Mouse (Mus musculus) CH12.LX (cell line): ENCODE measurements around the gene Usp36.

Source experiments
- CHD2 ChIP-seq: IDR thresholded peaks from 2 replicates; pipeline ENCODE4 v1.6.1; 2011; ENCODE audit warnings: low read length, improper control_type of control experiment
- CTCF ChIP-seq, 2 experiments: IDR thresholded peaks in 1 of 2; conservative IDR thresholded peaks in 1 of 2; 2 replicates each; pipeline ENCODE4 v1.5.1; 2011 to 2012; ENCODE audit warnings: low read depth in 2 of 2, low read length in 2 of 2, improper control_type of control experiment in 1 of 2, inconsistent platforms in 1 of 2, mild to moderate bottlenecking in 1 of 2, moderate library complexity in 1 of 2
- SMC3 ChIP-seq: IDR thresholded peaks from 2 replicates; pipeline ENCODE4 v1.6.1; 2011; ENCODE audit warnings: low read depth, low read length, improper control_type of control experiment

GRCm38 (mm10) chr11:118326991-118327971, 37.2 kb upstream of the Usp36 start:
- TF ChIP-seq CTCF (conservative IDR thresholded peaks at IDR 0.05 in 1 of 2, IDR thresholded peaks at IDR 0.05 in 1 of 2; ENCODE audit: low read depth in 2 of 2, low read length in 2 of 2) (no peak), CHD2 (no peak), SMC3 (no peak)
